Mouse (Mus musculus) cerebellum, adult (tissue): Measurements from ENCODE around the gene Map6.

ENCODE experiments used
- ATAC-seq: cut with Nextera tagmentation; 2 replicates; pipeline ENCODE4 v1.9.2; 2017; ENCODE audit warnings: mild to moderate bottlenecking, moderate library complexity, mixed read lengths; ENCODE audit not compliant: insufficient number of reproducible peaks, low FRiP score, low TSS enrichment

Map6 gene

DNA sequence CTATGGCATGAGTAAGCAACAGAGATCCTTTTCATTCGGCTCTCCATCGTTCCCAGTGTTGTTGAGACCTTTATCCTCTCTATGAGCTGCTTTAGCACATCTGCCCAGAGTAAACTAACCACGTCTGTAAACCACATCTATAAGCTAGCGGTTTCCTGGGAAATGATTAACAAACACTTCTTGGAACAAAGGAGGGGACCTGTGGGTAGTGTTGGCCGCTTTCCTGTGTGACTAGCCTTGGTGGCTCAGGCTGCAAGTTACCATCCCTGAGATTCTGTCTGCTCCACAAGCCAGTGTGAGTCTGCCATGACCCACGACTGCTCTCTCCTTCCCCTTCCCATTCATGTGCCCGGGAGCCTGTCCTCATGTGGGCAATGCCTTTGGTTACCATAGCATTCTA lies 44.2 kb downstream of the Map6 start:
- ATAC-seq, result no peak

DNA sequence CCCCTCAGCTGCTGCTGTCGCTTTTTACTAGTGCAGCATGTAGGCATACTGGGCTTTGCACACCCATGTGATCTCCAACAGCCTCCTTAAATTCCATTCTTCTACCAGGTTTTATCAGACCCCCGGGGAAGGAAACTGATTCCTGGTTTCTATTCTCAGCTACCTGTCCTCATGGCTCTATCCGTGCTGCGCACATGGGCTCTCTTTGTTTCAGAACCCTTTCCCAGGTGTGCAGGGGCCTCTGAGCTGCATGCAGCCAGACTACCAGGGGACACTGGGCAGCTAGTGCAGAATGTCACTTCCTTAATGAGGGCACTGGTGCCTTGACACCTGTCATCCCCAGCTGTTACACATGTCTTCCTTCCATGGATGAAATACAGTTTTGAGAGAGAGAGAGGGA lies 44.8 kb downstream of the Map6 start:
- ATAC-seq, result no peak

DNA sequence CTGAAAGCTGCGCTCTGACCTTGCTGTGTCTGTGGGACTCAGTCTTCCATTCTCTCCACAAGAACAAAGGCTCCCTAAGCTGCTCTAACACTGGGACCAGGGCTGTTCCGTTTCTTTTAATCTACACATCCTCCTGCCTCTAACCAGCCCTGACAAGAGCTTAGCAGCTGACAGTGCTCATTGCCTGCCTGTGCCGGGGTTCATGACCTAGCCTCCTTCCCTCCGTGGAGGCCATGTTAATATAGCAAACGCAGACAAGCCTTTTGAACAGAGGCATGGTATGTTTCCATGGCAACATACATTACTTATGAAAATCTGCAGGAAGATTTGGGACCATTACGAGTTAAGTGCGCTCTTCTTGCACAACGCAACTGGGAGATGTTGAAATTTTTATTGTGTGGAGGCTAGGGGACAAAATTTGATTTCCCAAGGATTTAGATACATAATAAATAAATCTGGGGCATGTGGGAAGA lies 45.5 kb downstream of the Map6 start:
- ATAC-seq, result no peak

DNA sequence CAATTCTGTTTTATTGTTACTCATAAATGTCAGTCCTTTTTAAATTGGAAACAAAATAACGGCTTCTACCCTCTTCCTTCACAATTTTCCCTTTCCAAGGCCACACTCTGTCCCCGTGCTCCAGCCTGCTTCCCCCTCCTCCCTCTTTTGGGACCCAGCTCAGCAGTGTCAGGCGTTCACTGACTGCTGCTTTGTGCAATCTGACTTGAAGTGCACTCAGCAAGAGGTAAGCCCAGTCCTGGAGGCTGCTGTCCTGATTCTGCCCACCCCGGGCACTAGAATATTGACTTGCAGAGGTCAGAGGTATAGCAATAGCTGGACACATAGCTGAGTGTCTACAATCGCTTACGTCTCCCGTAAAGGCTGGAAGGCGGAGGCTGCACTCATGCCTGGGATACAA lies 46.0 kb downstream of the Map6 start:
- no peak for ATAC-seq

DNA sequence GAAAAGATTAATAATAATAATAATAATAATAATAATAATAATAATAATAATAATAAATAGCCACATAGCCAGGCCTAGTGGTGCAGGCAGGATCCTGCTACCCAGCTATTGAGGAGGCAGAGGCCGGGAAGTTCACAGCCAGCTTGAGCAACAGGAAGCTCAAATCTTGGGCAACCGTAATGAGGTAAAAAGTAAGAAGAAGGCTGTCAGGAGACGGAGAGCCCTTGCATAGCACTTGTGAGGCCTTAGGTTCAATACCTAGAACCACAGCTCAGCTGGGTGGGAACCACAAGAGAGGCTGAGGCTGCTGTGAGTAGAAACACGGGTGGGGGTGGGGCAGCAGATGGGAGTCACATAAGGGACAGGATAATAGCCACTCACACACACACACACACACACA lies 47.3 kb downstream of the Map6 start:
- no peak for ATAC-seq

DNA sequence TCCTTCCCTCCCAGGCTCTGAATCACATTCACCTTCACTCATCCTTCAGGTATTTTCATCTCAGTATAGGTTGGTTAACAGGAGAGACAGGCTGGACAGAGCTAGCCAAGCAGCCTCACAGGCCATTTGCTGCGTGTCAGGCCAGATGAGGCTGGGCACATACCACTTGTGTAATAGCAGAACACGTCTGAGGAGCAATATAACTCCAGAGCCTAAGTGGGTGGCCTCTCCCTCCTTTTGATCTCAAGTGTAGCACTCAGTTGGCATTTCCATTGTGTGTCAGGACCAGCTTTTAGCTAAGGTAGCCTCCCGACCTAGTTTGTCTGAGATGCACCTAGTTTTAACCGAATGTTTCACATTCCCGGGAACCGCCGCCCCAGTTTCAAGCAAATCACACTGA lies 49.0 kb downstream of the Map6 start:
- no peak for ATAC-seq

DNA sequence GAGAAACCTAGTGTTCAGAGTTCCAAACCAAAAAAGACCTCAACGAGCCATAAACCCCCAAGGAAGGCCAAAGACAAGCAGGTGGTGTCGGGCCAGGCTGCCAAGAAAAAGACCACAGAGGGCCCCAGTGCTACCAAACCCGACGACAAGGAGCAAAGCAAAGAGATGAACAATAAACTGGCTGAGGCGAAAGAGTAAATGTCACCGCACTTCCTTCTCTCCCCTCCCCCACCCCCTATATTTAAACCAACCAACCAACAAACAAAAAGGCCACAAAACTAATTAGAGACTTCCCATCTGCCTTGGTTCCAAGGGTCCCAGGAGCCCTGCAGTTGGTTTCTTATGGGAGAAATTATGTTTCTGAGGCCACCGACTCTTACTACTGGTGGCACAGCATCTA lies 50.2 kb downstream of the Map6 start:
- ATAC-seq, result no peak

DNA sequence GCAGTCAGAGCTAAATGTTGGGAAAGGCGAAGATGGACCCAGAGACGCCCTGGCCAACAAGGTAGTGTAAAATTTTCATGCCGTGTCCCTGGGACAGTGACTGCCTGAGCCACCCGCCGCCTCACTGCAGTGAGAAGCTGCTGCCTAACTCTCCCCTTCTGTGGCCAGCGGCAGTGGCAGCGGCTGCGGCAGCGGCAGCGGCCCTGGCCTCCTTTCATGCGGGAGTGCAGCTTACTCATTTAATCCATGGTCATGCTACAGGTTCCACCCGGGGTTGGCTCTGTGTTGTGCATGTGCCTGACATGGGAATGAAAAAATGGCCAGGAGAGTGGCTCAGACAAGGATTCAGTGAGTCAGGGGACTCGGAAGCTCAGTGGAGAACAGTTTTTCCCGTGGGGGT lies 53.3 kb downstream of the Map6 start:
- ATAC-seq, result no peak

DNA sequence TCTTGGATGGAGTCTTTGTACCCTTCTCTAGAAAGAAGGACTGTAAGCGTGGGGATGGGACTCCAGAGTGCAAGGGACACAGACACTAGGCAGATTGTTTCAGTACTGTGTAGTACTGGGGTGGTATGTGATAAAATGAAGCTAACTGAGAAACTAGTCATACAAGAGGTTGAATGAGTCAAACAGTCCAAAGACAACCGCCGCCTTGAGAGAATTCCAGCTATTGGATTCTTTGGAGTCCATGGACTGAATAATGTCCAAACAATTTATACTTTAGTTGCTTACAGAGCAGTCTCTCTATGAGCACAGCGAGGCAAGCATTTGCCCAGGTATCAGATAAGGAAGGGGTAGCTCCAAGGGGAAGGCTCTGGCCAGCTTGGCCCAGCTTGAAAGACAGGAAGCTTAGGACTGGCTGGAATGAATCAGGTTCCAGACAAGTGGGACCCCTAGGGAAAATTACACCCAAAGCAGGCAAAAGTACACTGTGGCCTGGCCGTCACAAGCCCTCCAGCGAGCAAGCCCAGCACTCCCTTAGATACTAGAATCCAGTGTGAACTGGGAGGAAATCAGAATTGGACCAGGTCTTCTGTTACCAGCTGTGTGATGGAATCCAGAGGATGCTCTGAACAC lies 55.6 kb downstream of the Map6 start:
- ATAC-seq, result no peak

DNA sequence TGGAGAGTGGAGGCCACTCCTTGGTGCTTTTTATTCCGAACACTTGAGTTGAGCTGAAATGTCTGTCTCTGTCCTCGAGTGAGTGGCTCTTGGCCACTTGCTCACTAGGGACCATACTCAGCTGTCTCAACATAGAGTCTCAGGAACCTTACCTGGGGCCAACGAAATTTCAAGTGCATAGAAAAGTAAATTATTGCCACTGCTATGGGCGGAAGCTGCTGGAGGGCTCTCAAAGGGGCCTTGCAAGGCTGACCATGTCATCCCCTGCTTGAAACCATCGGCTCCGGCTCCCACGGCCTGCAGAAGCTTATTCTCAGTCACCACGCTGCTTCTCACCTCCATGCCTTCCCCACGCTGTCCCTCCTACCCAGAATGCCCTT lies 56.1 kb downstream of the Map6 start:
- no peak for ATAC-seq

DNA sequence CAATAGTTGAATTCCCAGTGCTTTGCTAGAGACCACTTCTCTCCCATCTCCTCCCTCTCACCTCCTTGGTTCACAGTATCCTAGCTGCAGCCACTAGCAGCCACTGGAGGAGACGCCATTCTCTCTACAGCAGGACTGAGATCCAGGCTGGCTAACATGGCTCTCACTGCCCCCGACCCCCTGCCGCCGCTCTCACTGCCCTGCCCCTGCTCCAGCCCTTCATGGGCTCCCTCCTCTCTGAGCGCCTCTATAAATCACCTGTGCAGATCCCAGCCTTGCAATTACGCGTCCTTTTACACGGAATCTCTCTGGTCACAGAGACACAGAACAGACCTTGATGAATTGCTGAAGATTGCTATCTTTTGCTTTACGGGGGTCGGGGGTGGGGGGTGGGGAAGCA lies 57.6 kb downstream of the Map6 start:
- no peak for ATAC-seq

DNA sequence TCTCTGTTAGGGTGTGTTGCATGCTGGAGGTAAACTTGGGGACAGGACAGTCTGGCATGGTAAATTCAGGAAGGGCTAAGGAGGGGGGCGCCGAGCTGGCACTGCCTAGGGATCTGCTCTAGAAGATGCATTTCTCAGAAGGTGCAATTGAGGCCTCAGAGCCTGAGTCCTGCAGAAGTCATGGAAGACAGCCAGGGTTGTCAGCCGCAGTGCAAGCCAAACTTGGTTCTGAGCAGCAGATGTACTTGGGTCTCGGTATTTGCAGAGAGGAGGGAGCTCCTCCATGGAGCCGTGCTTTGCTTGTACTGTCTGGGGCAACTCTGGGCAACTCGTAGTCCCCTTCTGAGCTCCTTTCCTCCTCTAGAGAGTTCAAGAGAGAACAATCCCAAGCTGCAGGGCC lies 58.9 kb downstream of the Map6 start:
- ATAC-seq, result no peak

DNA sequence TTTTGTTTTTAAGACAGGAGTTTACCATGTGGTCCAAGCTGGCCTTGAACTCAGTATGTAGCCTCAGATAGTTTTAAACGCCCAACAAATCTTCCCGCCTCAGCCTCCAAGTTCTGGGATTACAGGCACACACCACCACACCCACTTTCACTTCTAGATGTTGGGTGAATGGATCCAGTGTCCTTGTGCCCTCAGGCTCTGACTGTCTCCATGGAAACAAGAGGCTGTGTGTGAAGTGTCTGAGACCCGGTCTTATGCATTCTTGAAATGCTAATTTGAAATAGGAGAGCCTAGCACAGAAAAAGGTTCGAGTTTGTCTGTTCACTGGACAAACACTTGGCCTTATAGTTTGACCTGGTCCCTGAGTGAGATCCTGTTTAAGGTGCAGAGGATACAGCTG lies 61.6 kb downstream of the Map6 start:
- ATAC-seq, result no peak

DNA sequence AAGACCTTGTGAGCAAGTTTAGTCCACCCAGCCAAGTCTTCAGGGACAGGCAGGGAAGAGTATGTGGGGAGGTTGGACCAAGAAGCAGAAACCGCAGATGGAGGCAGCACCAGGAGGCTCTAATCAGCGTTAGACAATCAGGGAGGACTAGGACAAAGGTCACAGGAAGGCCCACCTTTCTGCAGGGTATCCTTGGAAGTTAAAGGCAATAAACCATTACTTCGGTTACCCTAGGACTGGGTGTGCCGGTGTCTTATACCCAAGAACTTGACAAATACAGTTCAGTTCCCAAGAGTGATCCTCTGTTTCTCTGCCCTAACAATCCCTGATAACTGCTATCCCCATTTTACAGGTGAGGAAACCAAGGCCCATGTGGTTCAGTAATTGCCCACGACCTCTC lies 62.8 kb downstream of the Map6 start:
- no peak for ATAC-seq

DNA sequence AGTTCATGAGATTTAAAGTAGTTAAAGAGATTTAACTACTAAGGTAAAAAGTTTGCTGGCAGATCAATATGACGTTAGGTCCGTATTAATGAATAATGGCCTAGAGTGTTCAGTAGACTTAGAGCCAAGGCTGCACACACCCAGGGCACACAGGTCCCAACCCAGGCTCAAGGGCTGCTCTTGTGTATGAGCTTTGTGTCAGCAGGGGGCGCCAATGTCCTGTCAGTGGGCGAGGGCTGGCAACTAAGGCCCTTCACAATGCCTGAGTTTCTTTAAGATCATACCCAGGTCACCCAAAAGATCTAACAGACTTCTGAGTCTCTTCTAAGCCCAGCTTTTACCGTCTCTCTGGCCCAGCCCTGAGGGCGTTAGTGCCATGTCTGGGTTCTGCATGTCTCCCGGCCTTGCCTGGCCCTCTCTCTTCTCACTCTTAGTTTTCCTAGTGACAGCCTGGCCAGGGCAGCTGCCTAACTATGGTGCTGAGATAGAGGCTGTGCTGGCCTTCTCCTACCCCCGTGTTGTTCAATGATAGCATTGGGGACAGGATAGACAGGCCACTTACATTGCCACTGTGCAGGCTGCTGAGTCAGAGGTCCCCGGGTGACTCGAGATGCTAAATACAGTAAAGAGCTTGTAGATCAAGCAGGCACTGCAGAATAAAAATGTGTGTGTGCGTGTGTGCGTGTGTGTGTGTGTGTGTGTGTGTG lies 65.7 kb downstream of the Map6 start:
- ATAC-seq, result no peak; the same call in 1 of the 2 replicates

DNA sequence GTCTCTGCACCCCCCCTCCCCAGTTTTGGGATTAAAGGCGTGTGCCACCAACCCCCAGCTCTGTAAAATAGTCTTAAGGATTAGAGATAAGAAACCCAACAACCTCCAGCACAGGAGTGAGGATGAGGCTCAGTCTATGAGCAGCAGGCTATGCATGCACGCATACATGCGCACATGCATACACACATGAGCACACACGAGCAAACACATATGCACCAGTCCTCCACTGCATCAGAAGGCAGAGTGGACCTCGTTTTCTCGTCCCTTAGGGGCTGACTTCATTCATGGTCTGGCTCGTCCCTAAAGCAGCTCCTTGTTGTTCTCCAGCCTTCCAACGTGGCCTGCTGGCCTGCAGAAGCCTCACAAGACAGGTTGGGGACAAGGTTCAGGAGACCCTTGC lies 73.5 kb downstream of the Map6 start:
- no peak for ATAC-seq

DNA sequence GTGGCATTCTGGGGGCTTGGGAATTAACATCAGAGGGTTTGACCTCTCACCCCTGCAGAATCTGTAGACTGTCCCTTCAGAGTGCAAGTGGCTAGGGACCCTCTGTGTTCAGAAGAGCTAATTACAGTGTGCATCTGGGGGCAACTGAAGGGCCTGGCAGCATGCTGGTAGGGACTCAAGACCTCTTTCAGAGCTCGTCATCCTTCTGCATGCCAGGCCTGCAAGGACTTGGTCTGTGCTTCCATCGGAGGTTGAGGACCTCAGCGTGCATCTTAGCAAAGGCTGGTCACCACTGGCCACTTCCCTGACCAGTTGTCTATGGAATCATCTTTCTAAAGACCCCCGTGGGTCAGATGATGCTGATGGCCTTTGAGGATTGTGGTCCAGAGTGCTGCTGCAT lies 76.3 kb downstream of the Map6 start:
- no peak for ATAC-seq

DNA sequence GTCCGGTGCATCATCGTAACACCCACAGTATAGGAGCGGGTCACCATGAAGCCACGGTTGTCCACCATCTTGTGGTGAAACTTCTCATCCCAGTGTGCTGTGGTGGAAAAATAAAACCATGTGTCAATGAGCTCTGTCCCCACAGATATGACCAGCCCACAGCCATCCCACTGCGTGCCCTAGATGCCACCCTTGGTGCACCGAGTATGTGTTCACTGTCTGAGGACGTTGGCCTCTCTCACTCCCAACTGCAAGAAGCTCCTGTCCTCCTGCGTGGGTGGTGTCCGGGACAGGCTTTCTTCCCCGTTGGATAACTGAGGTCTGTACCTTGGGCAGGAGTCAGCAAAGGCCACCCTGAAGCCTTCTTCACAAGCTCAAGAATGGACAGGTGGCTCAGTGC lies 80.0 kb downstream of the Map6 start:
- ATAC-seq, result no peak

DNA sequence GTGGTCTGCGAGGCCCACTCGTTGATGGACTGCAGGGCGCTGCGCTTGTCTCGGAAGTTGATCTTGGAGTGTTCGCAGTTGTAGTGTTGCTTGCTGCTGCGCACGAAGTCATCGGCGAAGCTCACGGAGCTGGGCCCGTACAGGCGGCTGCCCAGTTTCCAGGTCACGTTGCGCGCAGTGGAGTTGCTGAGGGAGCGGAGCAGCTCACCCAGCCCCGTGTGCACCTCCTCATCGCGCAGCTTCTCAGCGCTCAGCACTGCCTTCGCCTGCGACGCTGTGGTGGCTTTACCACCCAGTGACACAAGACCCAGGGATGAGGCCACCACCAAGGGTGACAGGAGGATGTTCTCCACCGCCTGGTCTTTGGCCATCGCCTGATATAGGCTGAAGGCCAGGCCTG lies 81.6 kb downstream of the Map6 start:
- ATAC-seq, result no peak

DNA sequence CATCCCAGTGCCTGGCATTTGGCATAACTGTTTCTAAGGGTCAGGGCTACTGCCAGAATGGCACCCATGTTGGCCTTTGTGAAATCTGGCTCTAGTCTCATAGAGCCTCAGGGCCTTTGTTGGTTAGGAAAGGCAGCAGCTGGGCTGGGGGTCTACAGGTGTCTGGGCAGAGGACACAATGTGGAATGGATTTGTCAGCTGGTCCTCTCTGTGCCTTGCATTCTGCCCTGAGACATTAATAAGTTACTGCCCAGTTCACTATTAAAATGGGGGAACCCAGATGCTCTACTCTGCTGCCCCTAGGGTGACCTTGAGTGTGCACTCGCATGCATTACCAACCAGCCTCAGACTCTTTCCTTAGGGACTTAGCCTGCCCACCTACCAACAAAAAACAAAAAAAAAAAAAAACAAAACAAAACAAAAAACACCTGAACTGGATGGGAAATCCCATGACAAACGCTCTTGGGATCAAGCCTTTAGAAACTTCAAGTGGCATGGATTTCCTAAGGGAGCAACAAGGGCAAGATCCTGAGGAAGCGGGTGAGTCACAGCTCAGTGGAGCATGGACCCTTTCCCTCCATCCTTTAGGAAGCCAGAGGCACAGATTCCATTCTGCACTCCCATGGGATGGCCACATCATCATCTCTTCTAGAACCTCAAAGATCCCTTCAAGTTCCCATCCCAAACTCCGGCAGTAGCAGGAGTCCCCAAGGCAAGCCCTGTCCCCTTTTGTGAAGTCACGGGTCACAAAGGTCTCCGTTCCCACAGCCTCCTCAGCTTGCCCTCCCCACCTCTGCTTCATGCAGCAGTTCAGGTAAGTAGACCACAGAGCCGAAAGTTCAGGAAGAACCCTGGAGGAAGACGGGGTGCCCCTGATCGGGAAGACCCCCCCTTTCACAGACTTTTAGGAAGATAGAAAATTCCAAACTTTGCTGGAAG lies 82.8 kb downstream of the Map6 start:
- no peak for ATAC-seq

DNA sequence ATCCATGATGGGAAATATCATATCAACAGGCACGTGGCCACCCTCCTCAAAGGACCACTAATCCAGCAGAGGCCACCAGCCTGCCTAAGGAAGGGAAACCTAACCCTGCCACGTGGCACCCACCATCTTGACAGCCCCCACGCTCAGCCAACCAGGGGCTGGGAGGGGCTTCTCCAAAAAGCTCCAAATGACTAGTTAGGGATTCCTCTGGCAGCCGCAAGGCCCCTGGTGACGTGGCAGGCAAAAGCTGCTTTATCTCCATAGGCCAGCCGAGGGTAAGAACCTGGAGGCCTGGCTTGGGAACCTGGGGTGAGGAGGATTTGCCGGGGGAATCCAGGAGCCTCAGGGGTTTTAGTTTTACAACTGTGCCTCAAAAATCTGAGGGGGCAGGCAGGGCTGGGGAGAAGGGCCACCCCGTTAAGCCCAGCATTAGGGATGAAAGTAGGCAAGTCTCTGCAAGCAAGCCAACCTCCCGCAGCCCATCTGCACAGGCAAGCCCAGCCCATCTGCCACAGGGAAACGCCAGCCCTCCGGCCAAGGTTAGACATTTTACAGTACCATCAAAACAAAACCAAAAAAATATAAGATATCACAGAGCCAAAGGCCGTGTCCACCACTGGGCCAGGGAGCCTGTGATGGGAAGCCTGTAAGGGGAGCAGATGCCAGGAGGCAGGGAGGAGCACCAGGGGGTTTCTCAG lies 84.0 kb downstream of the Map6 start:
- peak; percentile 53; the same call in 1 of the 2 replicates for ATAC-seq
